Mouse (Mus musculus): ENCODE data around the gene Mfsd13b. TPM values are rescaled to one million over a fixed set of nuclear protein-coding genes. Genes with fewer than 3 reads are reported as not detected.
"Not testable (repeated sequence)": the region's sequence is repeated elsewhere in the genome, so short reads cannot be mapped to it uniquely, and the experiment has no call there.

Gene Mfsd13b
- polyA plus RNA-seq, 1 experiment from 2014 or later = 0.10 TPM

DNA sequence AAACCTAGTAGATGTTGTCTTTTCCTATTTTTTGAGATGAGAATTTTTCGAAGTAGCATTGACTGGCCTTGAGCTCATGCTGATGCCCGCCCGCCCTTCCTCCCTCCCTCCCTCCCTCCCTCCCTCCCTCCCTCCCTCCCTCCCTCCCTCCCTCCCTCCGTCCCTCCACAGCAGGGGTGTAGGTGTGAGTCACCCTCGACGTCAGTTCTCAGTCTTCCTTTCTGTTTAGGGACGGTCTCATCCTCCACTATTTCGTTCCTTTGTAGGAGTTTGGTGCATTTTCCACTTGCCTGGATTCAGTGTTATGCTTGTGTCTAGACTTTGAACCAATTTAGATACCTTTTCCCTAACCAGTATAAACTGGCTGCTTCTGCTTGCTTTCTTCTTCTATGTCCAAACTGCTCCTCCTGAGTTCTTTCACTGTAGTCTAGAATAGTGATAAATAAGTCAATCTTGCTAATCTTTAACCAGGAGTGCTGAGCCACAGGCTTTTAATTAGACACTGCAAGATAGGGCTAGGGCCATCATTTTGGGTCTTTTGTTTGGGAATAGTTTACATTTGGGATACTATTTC is 38.3 kb upstream of the Mfsd13b start:
- WGBS = 76% methylated on average over 7 of the region's 8 CpGs
- DNase-seq (ENCODE audit: low spot score) (no peak), ATAC-seq (no peak)
- H3K27ac ChIP-seq (ENCODE audit: low read depth, low read length) = no peak overlapping the region
- no peak overlapping the region for H3K9ac ChIP-seq (ENCODE audit: low read length)
- H3K4me1 ChIP-seq (ENCODE audit: control insufficient read depth, insufficient read depth, low read length) = no peaks in the 10 kb centered on the region
- H3K4me2 ChIP-seq (ENCODE audit: low read length) = no peak overlapping the region
- H3K27me3 ChIP-seq (replicated peaks; ENCODE audit: control insufficient read depth, insufficient read depth, low read length) = no peaks in the 10 kb centered on the region
- H3K9me3 ChIP-seq (replicated peaks; ENCODE audit: control insufficient read depth, low read length) = no peaks in the 10 kb centered on the region
- no peak overlapping the region for H3K4me3 ChIP-seq (ENCODE audit: low read depth, low read length)
- H3K36me3 ChIP-seq (ENCODE audit: control insufficient read depth, insufficient read depth, low read length) = peaks cover 77% of the 10 kb centered on the region

GRCm38 (mm10) chr7:120953591-120953990 is 28.7 kb upstream of the Mfsd13b start:
- H3K27ac ChIP-seq (ENCODE audit: low read depth, low read length); H3K4me1 ChIP-seq (ENCODE audit: control insufficient read depth, insufficient read depth, low read length); H3K27me3 ChIP-seq (replicated peaks; ENCODE audit: control insufficient read depth, insufficient read depth, low read length); H3K4me3 ChIP-seq (ENCODE audit: low read depth, low read length); H3K9me3 ChIP-seq (replicated peaks; ENCODE audit: control insufficient read depth, low read length); H3K4me2 ChIP-seq (ENCODE audit: low read length); H3K9ac ChIP-seq (ENCODE audit: low read length): not testable (repeated sequence)
- DNase-seq (ENCODE audit: low spot score) (peak; percentile 55), ATAC-seq (peak; percentile 52; the same call in 1 of the 2 replicates)
- peaks cover 35% of the 10 kb centered on the region for H3K36me3 ChIP-seq (ENCODE audit: control insufficient read depth, insufficient read depth, low read length)
- 80% methylated on average over 7 of the region's 7 CpGs for WGBS

DNA sequence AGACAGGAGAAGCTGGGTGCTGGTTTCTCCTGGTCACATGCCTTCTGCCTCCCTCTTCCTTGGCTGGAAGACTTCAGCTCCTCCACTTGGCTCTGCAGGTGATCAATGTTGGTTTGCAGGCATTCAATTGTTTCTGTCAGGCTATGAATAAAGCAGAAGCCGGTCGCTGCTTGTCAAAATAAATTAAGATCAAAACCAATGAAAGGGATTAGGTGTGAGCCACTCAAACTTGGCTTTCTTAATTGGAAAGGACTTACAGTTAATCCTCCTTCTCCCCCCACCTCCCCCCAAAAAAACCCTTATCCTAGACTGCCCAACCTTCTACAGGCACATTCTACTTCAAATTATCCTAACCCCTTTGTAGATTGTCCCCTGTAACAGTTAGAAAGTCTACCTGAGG is 22.2 kb upstream of the Mfsd13b start:
- Histone ChIP-seq H3K27me3 (replicated peaks; ENCODE audit: control insufficient read depth, insufficient read depth, low read length) (no peaks in the 10 kb centered on the region), H3K4me1 (ENCODE audit: control insufficient read depth, insufficient read depth, low read length) (no peaks in the 10 kb centered on the region), H3K4me2 (ENCODE audit: low read length) (no peak overlapping the region), H3K4me3 (ENCODE audit: low read depth, low read length) (no peak overlapping the region), H3K27ac (ENCODE audit: low read depth, low read length) (no peak overlapping the region), H3K36me3 (ENCODE audit: control insufficient read depth, insufficient read depth, low read length) (peaks cover 40% of the 10 kb centered on the region), H3K9me3 (replicated peaks; ENCODE audit: control insufficient read depth, low read length) (no peaks in the 10 kb centered on the region), H3K9ac (ENCODE audit: low read length) (no peak overlapping the region)
- DNase-seq (ENCODE audit: low spot score) (no peak), ATAC-seq (no peak)
- WGBS = 48% methylated on average over 2 of the region's 2 CpGs

- H3K27ac ChIP-seq (ENCODE audit: low read depth, low read length) = no peak overlapping the region
- peaks cover 40% of the 10 kb centered on the region for H3K36me3 ChIP-seq (ENCODE audit: control insufficient read depth, insufficient read depth, low read length)
- WGBS = 74% methylated on average over 6 of the region's 6 CpGs
- H3K9ac ChIP-seq (ENCODE audit: low read length) = no peak overlapping the region
- H3K9me3 ChIP-seq (replicated peaks; ENCODE audit: control insufficient read depth, low read length) = no peaks in the 10 kb centered on the region
- DNase-seq (ENCODE audit: low spot score) (no peak), ATAC-seq (no peak)
- H3K4me3 ChIP-seq (ENCODE audit: low read depth, low read length) = no peak overlapping the region
- no peaks in the 10 kb centered on the region for H3K4me1 ChIP-seq (ENCODE audit: control insufficient read depth, insufficient read depth, low read length)
- H3K27me3 ChIP-seq (replicated peaks; ENCODE audit: control insufficient read depth, insufficient read depth, low read length) = no peaks in the 10 kb centered on the region
- H3K4me2 ChIP-seq (ENCODE audit: low read length) = no peak overlapping the region
These were observed 21.7 kb upstream of the Mfsd13b start for GRCm38 (mm10) chr7:120960601-120961000.

DNA sequence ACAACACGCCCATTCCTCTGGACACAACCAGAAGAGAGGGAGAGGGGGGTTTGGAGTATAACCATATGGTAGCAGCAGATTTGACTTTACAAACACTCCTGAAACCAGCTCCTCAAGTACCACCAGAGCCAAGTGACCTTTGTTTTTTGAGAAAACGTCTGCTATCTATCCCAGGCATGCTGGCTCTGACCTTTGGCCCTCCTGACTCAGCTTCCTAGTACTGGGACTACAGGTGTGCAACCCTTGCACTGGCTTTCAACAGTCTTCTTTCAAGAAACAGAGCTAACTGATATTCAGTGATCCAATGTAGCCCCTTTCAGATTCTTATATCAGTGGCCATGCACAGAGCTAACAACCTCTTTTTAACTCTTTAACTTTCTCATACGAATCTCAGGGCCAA is 20.4 kb upstream of the Mfsd13b start:
- Histone ChIP-seq H3K4me2 (ENCODE audit: low read length) (no peak overlapping the region), H3K4me3 (ENCODE audit: low read depth, low read length) (no peak overlapping the region), H3K9ac (ENCODE audit: low read length) (no peak overlapping the region), H3K9me3 (replicated peaks; ENCODE audit: control insufficient read depth, low read length) (no peaks in the 10 kb centered on the region), H3K27ac (ENCODE audit: low read depth, low read length) (no peak overlapping the region), H3K4me1 (ENCODE audit: control insufficient read depth, insufficient read depth, low read length) (no peaks in the 10 kb centered on the region), H3K27me3 (replicated peaks; ENCODE audit: control insufficient read depth, insufficient read depth, low read length) (no peaks in the 10 kb centered on the region), H3K36me3 (ENCODE audit: control insufficient read depth, insufficient read depth, low read length) (peaks cover 34% of the 10 kb centered on the region)
- DNase-seq (ENCODE audit: low spot score) = no peak
- WGBS = 78% methylated on average over 3 of the region's 3 CpGs
- ATAC-seq = no peak

- H3K36me3 ChIP-seq (ENCODE audit: control insufficient read depth, insufficient read depth, low read length) = peaks cover 29% of the 10 kb centered on the region
- ATAC-seq = no peak
- H3K4me1 ChIP-seq (ENCODE audit: control insufficient read depth, insufficient read depth, low read length) = no peaks in the 10 kb centered on the region
- WGBS = 91% methylated on average over 5 of the region's 5 CpGs
- no peak overlapping the region for H3K4me3 ChIP-seq (ENCODE audit: low read depth, low read length)
- no peaks in the 10 kb centered on the region for H3K9me3 ChIP-seq (replicated peaks; ENCODE audit: control insufficient read depth, low read length)
- no peak for DNase-seq (ENCODE audit: low spot score)
- H3K27me3 ChIP-seq (replicated peaks; ENCODE audit: control insufficient read depth, insufficient read depth, low read length) = no peaks in the 10 kb centered on the region
- H3K9ac ChIP-seq (ENCODE audit: low read length) = no peak overlapping the region
- H3K4me2 ChIP-seq (ENCODE audit: low read length) = no peak overlapping the region
- no peak overlapping the region for H3K27ac ChIP-seq (ENCODE audit: low read depth, low read length)
These were observed 19.2 kb upstream of the Mfsd13b start for GRCm38 (mm10) chr7:120963126-120963525.

- H3K27me3 ChIP-seq (replicated peaks; ENCODE audit: control insufficient read depth, insufficient read depth, low read length) = no peaks in the 10 kb centered on the region
- DNase-seq (ENCODE audit: low spot score) (no peak), ATAC-seq (no peak)
- H3K9ac ChIP-seq (ENCODE audit: low read length) = no peak overlapping the region
- H3K4me3 ChIP-seq (ENCODE audit: low read depth, low read length) = no peak overlapping the region
- no peaks in the 10 kb centered on the region for H3K4me1 ChIP-seq (ENCODE audit: control insufficient read depth, insufficient read depth, low read length)
- WGBS = 89% methylated on average over 7 of the region's 7 CpGs
- H3K27ac ChIP-seq (ENCODE audit: low read depth, low read length) = no peak overlapping the region
- no peak overlapping the region for H3K4me2 ChIP-seq (ENCODE audit: low read length)
- no peaks in the 10 kb centered on the region for H3K9me3 ChIP-seq (replicated peaks; ENCODE audit: control insufficient read depth, low read length)
- 0 out of 2 replicates have a peak, but pooled peaks cover 10% of the 10 kb centered on the region for H3K36me3 ChIP-seq (ENCODE audit: control insufficient read depth, insufficient read depth, low read length)
These were observed 13.1 kb upstream of the Mfsd13b start for GRCm38 (mm10) chr7:120969221-120969620.

DNA sequence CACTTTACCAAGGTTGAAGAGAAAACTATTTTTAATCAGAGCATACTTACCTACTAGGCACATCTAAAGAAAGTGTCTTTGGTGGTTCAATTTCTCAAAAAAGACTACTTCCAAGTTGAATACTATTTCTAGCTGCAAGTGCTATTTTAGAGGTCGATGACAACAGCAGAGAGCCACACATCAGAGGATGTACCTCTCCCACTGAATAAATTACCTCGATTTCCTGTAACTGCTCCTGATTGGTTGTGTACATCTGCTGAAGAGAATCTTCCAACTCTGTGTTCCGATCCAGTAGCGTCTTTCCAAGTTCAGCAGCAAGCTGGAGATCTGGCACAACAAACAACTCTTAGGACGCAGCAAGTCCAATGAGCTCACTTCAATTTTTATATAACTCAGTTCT is 12.2 kb upstream of the Mfsd13b start:
- 88% methylated on average over 5 of the region's 5 CpGs for WGBS

GRCm38 (mm10) chr7:120972471-120972870 is 9.8 kb upstream of the Mfsd13b start:
- DNase-seq (ENCODE audit: low spot score); H3K4me1 ChIP-seq (ENCODE audit: control insufficient read depth, insufficient read depth, low read length); H3K4me2 ChIP-seq (ENCODE audit: low read length); ATAC-seq; H3K27ac ChIP-seq (ENCODE audit: low read depth, low read length); H3K9ac ChIP-seq (ENCODE audit: low read length); H3K4me3 ChIP-seq (ENCODE audit: low read depth, low read length); H3K27me3 ChIP-seq (replicated peaks; ENCODE audit: control insufficient read depth, insufficient read depth, low read length); H3K36me3 ChIP-seq (ENCODE audit: control insufficient read depth, insufficient read depth, low read length); H3K9me3 ChIP-seq (replicated peaks; ENCODE audit: control insufficient read depth, low read length): not testable (repeated sequence)
- WGBS = 86% methylated on average over 2 of the region's 2 CpGs

More for the DNA sequence above, 12.2 kb upstream of the Mfsd13b start:
- DNase-seq (ENCODE audit: low spot score) = no peak
- no peaks in the 10 kb centered on the region for H3K4me1 ChIP-seq (ENCODE audit: control insufficient read depth, insufficient read depth, low read length)
- H3K4me3 ChIP-seq (ENCODE audit: low read depth, low read length) = no peak overlapping the region
- H3K36me3 ChIP-seq (ENCODE audit: control insufficient read depth, insufficient read depth, low read length) = 0 out of 2 replicates have a peak, but pooled peaks cover 10% of the 10 kb centered on the region
- H3K9ac ChIP-seq (ENCODE audit: low read length) = no peak overlapping the region
- H3K27ac ChIP-seq (ENCODE audit: low read depth, low read length) = no peak overlapping the region
- H3K9me3 ChIP-seq (replicated peaks; ENCODE audit: control insufficient read depth, low read length) = no peaks in the 10 kb centered on the region
- ATAC-seq = no peak
- H3K27me3 ChIP-seq (replicated peaks; ENCODE audit: control insufficient read depth, insufficient read depth, low read length) = no peaks in the 10 kb centered on the region
- no peak overlapping the region for H3K4me2 ChIP-seq (ENCODE audit: low read length)

Data from forebrain, embryonic 14.5 days (tissue).